Mouse (Mus musculus): Measurements from ENCODE around the gene Fibp.

DNA sequence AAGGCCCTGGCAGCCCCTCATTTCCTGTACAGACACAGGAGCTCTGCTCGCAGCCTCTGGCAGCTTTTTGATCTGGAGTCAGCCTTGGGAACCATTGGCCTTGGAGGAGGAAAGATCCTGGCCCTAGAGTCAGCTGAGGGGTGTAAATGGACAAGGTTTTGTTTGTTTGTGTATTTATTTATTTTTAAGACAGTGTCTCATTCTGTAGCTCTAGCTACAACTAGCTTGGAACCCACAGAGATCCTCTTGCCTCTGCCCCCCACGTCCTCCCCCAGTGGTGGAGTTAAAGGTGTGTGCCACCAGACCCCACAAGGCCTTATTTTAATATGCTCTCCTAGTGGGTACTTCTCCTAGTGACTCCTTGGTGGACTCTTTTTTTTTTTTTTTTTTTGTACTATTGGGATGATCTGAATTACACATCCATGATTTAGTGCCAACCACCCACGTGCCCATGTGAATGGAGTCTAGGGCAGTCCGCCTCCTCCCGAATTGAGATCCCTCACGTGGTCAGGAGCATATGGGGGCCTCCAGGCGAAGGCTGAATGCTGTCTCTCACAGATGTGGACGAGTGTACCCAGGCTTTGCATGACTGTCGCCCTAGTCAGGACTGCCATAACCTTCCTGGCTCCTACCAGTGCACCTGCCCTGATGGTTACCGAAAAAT, 16.7 kb downstream of the Fibp start:
- no peak for TF ChIP-seq CTCF (IDR thresholded peaks at IDR 0.05; ENCODE audit: low read depth)
- TF ChIP-seq EP300 (optimal IDR thresholded peaks at IDR 0.05) = no peak

All from stomach, postnatal 0 days (tissue).